Mouse (Mus musculus): ENCODE results near the gene Dynll2. TPM values are rescaled to one million over a fixed set of nuclear protein-coding genes. Genes with fewer than 3 reads are reported as not detected.
A peak's percentile ranks its signal among the peaks of the same experiment; 100 is the strongest.
"Not testable (repeated sequence)": the region's sequence is repeated elsewhere in the genome, so short reads cannot be mapped to it uniquely, and the experiment has no call there.

Gene Dynll2
- polyA plus RNA-seq, 1 experiment from 2014 or later = 24.7 TPM

- no peak for DNase-seq (ENCODE audit: low spot score)
- Histone ChIP-seq H3K36me3 (ENCODE audit: insufficient read depth, low read length) (peaks cover 31% of the 10 kb centered on the region), H3K4me2 (ENCODE audit: low read length) (peak overlapping the region; percentile 61; the same call in 1 of the 2 replicates), H3K27me3 (ENCODE audit: insufficient read depth, low read length) (no peaks in the 10 kb centered on the region), H3K27ac (no peak overlapping the region), H3K9ac (ENCODE audit: low read depth, low read length) (no peak overlapping the region), H3K4me3 (replicated peaks; ENCODE audit: low read depth, low read length) (no peak overlapping the region), H3K9me3 (replicated peaks; ENCODE audit: low read length) (no peaks in the 10 kb centered on the region), H3K4me1 (replicated peaks; ENCODE audit: insufficient read depth, low read length) (peaks cover 26% of the 10 kb centered on the region)
- no peak for ATAC-seq (replicated peaks; ENCODE audit: low FRiP score, low read depth)
- 74% methylated on average over 3 of the region's 3 CpGs for WGBS
- TF ChIP-seq CTCF (IDR thresholded peaks at IDR 0.05; ENCODE audit: low read depth) = no peak
Observed at GRCm38 (mm10) chr11:87984571-87984970, 2.8 kb downstream of the Dynll2 start.

- Histone ChIP-seq H3K4me2 (ENCODE audit: low read length) (no peak overlapping the region), H3K9ac (ENCODE audit: low read depth, low read length) (no peak overlapping the region), H3K4me1 (replicated peaks; ENCODE audit: insufficient read depth, low read length) (0 out of 2 replicates have a peak, but pooled peaks cover 3% of the 10 kb centered on the region), H3K36me3 (ENCODE audit: insufficient read depth, low read length) (peaks cover 43% of the 10 kb centered on the region), H3K27me3 (ENCODE audit: insufficient read depth, low read length) (no peaks in the 10 kb centered on the region), H3K4me3 (replicated peaks; ENCODE audit: low read depth, low read length) (no peak overlapping the region), H3K9me3 (replicated peaks; ENCODE audit: low read length) (no peaks in the 10 kb centered on the region), H3K27ac (no peak overlapping the region)
- peak; percentile 51; the same call in 1 of the 2 replicates for TF ChIP-seq CTCF (IDR thresholded peaks at IDR 0.05; ENCODE audit: low read depth)
- 76% methylated on average over 4 of the region's 4 CpGs for WGBS
- DNase-seq (ENCODE audit: low spot score) = peak; percentile 28
- no peak for ATAC-seq (replicated peaks; ENCODE audit: low FRiP score, low read depth)
Observed at GRCm38 (mm10) chr11:87978905-87979304, 8.4 kb downstream of the Dynll2 start.

GRCm38 (mm10) chr11:87977021-87977420, 10.3 kb downstream of the Dynll2 start:
- H3K9me3 ChIP-seq (replicated peaks; ENCODE audit: low read length); DNase-seq (ENCODE audit: low spot score); H3K27me3 ChIP-seq (ENCODE audit: insufficient read depth, low read length); ATAC-seq (replicated peaks; ENCODE audit: low FRiP score, low read depth); H3K4me2 ChIP-seq (ENCODE audit: low read length); H3K4me3 ChIP-seq (replicated peaks; ENCODE audit: low read depth, low read length); H3K4me1 ChIP-seq (replicated peaks; ENCODE audit: insufficient read depth, low read length); H3K27ac ChIP-seq; H3K9ac ChIP-seq (ENCODE audit: low read depth, low read length): not testable (repeated sequence)
- WGBS = 82% methylated on average over 8 of the region's 8 CpGs
- H3K36me3 ChIP-seq (ENCODE audit: insufficient read depth, low read length) = peaks cover 35% of the 10 kb centered on the region

- WGBS = 21% methylated on average over 11 of the region's 11 CpGs
- DNase-seq (ENCODE audit: low spot score) (peak; percentile 91), ATAC-seq (replicated peaks; ENCODE audit: low FRiP score, low read depth) (0 out of 2 replicates have a peak, but pooled peaks have one; percentile 16)
- Histone ChIP-seq H3K4me2 (ENCODE audit: low read length) (no peak overlapping the region), H3K4me3 (replicated peaks; ENCODE audit: low read depth, low read length) (no peak overlapping the region), H3K9ac (ENCODE audit: low read depth, low read length) (no peak overlapping the region), H3K36me3 (ENCODE audit: insufficient read depth, low read length) (peaks cover 13% of the 10 kb centered on the region; the same call in 1 of the 2 replicates), H3K27me3 (ENCODE audit: insufficient read depth, low read length) (no peaks in the 10 kb centered on the region), H3K4me1 (replicated peaks; ENCODE audit: insufficient read depth, low read length) (no peaks in the 10 kb centered on the region), H3K9me3 (replicated peaks; ENCODE audit: low read length) (no peaks in the 10 kb centered on the region), H3K27ac (no peak overlapping the region)
- TF ChIP-seq CTCF (IDR thresholded peaks at IDR 0.05; ENCODE audit: low read depth) = peak; percentile 89
Observed at GRCm38 (mm10) chr11:87974477-87975181, 12.7 kb downstream of the Dynll2 start.

GRCm38 (mm10) chr11:87973559-87974305, 13.6 kb downstream of the Dynll2 start:
- ATAC-seq (replicated peaks; ENCODE audit: low FRiP score, low read depth) (no peak), DNase-seq (ENCODE audit: low spot score) (peak; percentile 61)
- H3K4me2 ChIP-seq (ENCODE audit: low read length) = no peak overlapping the region
- H3K36me3 ChIP-seq (ENCODE audit: insufficient read depth, low read length) = 0 out of 2 replicates have a peak, but pooled peaks cover 4% of the 10 kb centered on the region
- H3K9ac ChIP-seq (ENCODE audit: low read depth, low read length) = no peak overlapping the region
- WGBS = 44% methylated on average over 10 of the region's 10 CpGs
- no peak overlapping the region for H3K27ac ChIP-seq
- no peaks in the 10 kb centered on the region for H3K4me1 ChIP-seq (replicated peaks; ENCODE audit: insufficient read depth, low read length)
- no peaks in the 10 kb centered on the region for H3K9me3 ChIP-seq (replicated peaks; ENCODE audit: low read length)
- H3K27me3 ChIP-seq (ENCODE audit: insufficient read depth, low read length) = no peaks in the 10 kb centered on the region
- TF ChIP-seq CTCF (IDR thresholded peaks at IDR 0.05; ENCODE audit: low read depth) = peak; percentile 53; the same call in 1 of the 2 replicates
- H3K4me3 ChIP-seq (replicated peaks; ENCODE audit: low read depth, low read length) = no peak overlapping the region

- no peak for ATAC-seq (replicated peaks; ENCODE audit: low FRiP score, low read depth)
- Histone ChIP-seq H3K36me3 (ENCODE audit: insufficient read depth, low read length) (no peaks in the 10 kb centered on the region), H3K4me1 (replicated peaks; ENCODE audit: insufficient read depth, low read length) (no peaks in the 10 kb centered on the region), H3K27me3 (ENCODE audit: insufficient read depth, low read length) (no peaks in the 10 kb centered on the region), H3K9ac (ENCODE audit: low read depth, low read length) (no peak overlapping the region), H3K9me3 (replicated peaks; ENCODE audit: low read length) (no peaks in the 10 kb centered on the region), H3K27ac (no peak overlapping the region), H3K4me2 (ENCODE audit: low read length) (no peak overlapping the region), H3K4me3 (replicated peaks; ENCODE audit: low read depth, low read length) (no peak overlapping the region)
- TF ChIP-seq CTCF (IDR thresholded peaks at IDR 0.05; ENCODE audit: low read depth) = no peak
- DNase-seq (ENCODE audit: low spot score) = no peak
- 63% methylated on average over 6 of the region's 6 CpGs for WGBS
Observed at GRCm38 (mm10) chr11:87972829-87973228, 14.5 kb downstream of the Dynll2 start.
